Mouse (Mus musculus) G1E (cell line): ENCODE results near the gene Ccm2. TPM values are rescaled to one million over a fixed set of nuclear protein-coding genes. Genes with fewer than 3 reads are reported as not detected.
A peak's percentile ranks its signal among the peaks of the same experiment; 100 is the strongest.

Experiments used
- ATAC-seq: 2 replicates; pipeline ENCODE4 v1.8.0; 2016; ENCODE audit warnings: mild to moderate bottlenecking; ENCODE audit not compliant: insufficient number of reproducible peaks, poor library complexity, low FRiP score, severe bottlenecking; ENCODE audit errors: extremely low read depth
- DNase-seq: peaks from one replicate; pipeline ENCODE4 v3.0.0; 2012; ENCODE audit warnings: low spot score
- H3K27me3 ChIP-seq: 2 replicates; pipeline ENCODE4 v1.6.1; 2012; ENCODE audit warnings: mild to moderate bottlenecking, low read length, inconsistent platforms; ENCODE audit not compliant: insufficient read depth
- H3K36me3 ChIP-seq: replicated peaks from 2 replicates; pipeline ENCODE3; 2012; ENCODE audit warnings: mild to moderate bottlenecking, inconsistent platforms
- H3K4me1 ChIP-seq: 2 replicates; pipeline ENCODE4 v1.6.1; 2012; ENCODE audit warnings: low read depth, low read length, inconsistent platforms, mixed read lengths; ENCODE audit not compliant: insufficient read depth
- H3K4me3 ChIP-seq: 2 replicates; pipeline ENCODE4 v1.5.1; 2012; ENCODE audit warnings: low read depth, mild to moderate bottlenecking, inconsistent platforms, low read length, moderate library complexity, mixed read lengths
- H3K9me3 ChIP-seq: replicated peaks from 2 replicates; pipeline ENCODE4 v1.6.1; 2012; ENCODE audit warnings: inconsistent platforms
- CTCF ChIP-seq: IDR thresholded peaks from 2 replicates; pipeline ENCODE4 v1.5.1; 2012; ENCODE audit warnings: low read depth, low read length, inconsistent platforms, mixed read lengths
- GATA1 ChIP-seq: IDR thresholded peaks from 2 replicates; pipeline ENCODE4 v1.6.1; 2012; ENCODE audit warnings: borderline replicate concordance, low read length, inconsistent platforms, mixed read lengths
- GATA2 ChIP-seq: IDR thresholded peaks from 2 replicates; pipeline ENCODE4 v1.6.1; 2012; ENCODE audit warnings: low read depth, low read length, inconsistent platforms, borderline replicate concordance
- POLR2AphosphoS5 ChIP-seq: IDR thresholded peaks from 2 replicates; pipeline ENCODE4 v1.6.1; 2012; ENCODE audit warnings: low read depth, low read length, inconsistent platforms; ENCODE audit not compliant: insufficient replicate concordance
- TAL1 ChIP-seq: conservative IDR thresholded peaks from 2 replicates; pipeline ENCODE4 v1.6.1; 2012; ENCODE audit warnings: low read depth, low read length, inconsistent platforms, mixed read lengths
- polyA plus RNA-seq: library from polyadenylated mRNA; stranded (reverse); fragments of >175 nt; gene quantifications from 2 replicates; pipeline ENCODE4 v1.2.3, GENCODE M21; 2012
- total RNA-seq, 2 experiments: library from RNA; stranded (forward) in 1 of 2; stranded (reverse) in 1 of 2; fragments of 200-1000 nt in 1 of 2; fragments of >200 nt in 1 of 2; fragmentation: Nextera tagmentation in 1 of 2; gene quantifications; 2 replicates each; pipeline ENCODE4 v1.2.3; 2014 to 2017

Ccm2 gene
- total and polyA plus RNA-seq, 3 experiments, result 22.5 to 34.9 (median 32.1) TPM

DNA sequence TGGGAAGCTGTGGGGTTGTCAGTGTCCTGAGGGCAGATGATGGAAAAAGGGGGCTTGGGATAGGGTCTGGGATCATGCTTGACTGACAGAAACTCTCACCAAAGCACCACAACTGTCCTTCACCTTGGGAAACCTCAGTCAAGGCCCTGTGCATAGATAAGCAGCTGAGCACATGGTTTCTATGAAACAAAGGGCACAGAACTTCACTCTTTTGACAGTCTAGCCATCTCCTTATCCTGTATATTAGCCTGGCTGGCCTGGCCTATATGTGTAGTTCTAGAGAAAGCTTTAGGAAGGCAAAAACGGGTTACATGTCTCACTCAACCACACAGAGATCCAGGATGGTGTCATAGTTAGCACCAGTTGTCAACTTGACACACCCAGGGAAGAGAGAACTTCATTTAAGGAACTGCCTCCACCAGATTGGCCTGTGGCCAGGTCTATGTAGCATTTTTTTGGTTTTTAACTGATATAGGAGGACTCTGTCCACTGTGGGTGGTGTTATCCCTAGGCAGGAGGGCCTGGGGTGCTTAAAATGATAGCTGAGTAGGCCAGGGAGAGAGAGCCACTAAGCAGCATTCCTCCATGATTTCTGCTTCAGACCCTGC lies 38.3 kb upstream of the Ccm2 start:
- H3K36me3 ChIP-seq, result peaks cover 88% of the 10 kb centered on the region
- TF ChIP-seq GATA1 (no peak), GATA2 (no peak), CTCF (no peak), TAL1 (no peak), POLR2AphosphoS5 (no peak)
- DNase-seq (peak; percentile 2), ATAC-seq (no peak)
- H3K4me3 ChIP-seq, result no peak overlapping the region
- no peaks in the 10 kb centered on the region for H3K9me3 ChIP-seq
- peaks cover 42% of the 10 kb centered on the region for H3K4me1 ChIP-seq
- H3K27me3 ChIP-seq, result no peaks in the 10 kb centered on the region

DNA sequence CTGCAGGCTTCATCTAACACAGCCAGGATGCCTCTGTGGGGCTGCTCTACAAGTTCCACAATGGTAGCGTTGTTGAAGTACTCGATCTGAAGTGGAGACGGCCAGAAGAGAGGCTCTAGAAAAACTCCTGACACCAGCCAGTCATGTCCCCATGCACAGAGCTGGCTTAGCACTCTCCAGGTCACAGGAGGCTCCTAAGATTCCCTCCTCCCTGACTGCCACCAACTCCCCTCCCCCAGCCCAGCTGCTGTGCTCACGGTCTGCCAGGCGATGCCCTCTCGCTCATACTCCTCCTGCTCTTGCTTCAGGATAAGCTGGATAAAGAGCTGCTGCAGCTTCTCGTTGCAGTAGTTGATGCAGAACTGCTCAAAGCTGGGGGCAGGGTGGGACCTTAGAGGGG lies 31.9 kb upstream of the Ccm2 start:
- H3K36me3 ChIP-seq, result peaks cover 94% of the 10 kb centered on the region

DNA sequence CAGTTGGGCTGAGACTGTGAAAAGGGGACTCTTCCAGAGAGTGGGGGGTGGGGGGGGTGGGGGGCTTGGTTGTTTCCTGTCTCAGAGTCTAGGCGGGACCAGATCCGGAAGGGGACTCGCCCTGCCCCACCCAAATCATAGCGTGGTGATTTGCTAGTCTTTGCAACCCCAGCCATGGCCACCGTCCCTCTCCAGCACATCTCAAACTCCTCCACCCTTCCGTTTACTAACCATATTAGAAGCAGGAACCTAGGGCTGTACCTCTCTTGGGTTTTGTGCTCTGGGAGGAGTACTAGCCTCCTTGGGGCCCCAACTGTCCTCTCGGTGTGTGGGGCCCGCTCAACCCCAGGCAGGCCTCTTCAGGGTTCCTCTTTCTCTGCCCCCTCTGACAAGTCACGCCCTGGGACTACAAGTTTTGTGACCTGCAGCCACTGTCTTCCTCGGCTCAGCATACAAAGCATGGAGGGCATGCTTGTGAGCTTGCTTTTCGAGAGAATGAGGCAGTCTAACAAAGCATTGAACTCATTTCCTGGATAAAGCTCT lies 27.1 kb upstream of the Ccm2 start:
- DNase-seq (peak; percentile 84), ATAC-seq (peak; percentile 81)
- peak overlapping the region; percentile 73 for H3K4me3 ChIP-seq
- no peaks in the 10 kb centered on the region for H3K9me3 ChIP-seq
- H3K27me3 ChIP-seq, result no peaks in the 10 kb centered on the region; the same call in 1 of the 2 replicates
- TF ChIP-seq TAL1 (no peak), GATA1 (no peak), POLR2AphosphoS5 (no peak), GATA2 (no peak)
- H3K4me1 ChIP-seq, result peaks cover 74% of the 10 kb centered on the region
- peaks cover 57% of the 10 kb centered on the region for H3K36me3 ChIP-seq

More for the DNA sequence above, 31.9 kb upstream of the Ccm2 start:
- ATAC-seq (no peak), DNase-seq (peak; percentile 0)
- Histone ChIP-seq H3K4me3 (no peak overlapping the region), H3K9me3 (no peaks in the 10 kb centered on the region), H3K4me1 (peaks cover 68% of the 10 kb centered on the region), H3K27me3 (no peaks in the 10 kb centered on the region; the same call in 1 of the 2 replicates)
- no peak for TF ChIP-seq POLR2AphosphoS5
- TF ChIP-seq GATA1, result no peak
- no peak for TF ChIP-seq GATA2
- no peak for TF ChIP-seq TAL1
- TF ChIP-seq CTCF, result no peak

DNA sequence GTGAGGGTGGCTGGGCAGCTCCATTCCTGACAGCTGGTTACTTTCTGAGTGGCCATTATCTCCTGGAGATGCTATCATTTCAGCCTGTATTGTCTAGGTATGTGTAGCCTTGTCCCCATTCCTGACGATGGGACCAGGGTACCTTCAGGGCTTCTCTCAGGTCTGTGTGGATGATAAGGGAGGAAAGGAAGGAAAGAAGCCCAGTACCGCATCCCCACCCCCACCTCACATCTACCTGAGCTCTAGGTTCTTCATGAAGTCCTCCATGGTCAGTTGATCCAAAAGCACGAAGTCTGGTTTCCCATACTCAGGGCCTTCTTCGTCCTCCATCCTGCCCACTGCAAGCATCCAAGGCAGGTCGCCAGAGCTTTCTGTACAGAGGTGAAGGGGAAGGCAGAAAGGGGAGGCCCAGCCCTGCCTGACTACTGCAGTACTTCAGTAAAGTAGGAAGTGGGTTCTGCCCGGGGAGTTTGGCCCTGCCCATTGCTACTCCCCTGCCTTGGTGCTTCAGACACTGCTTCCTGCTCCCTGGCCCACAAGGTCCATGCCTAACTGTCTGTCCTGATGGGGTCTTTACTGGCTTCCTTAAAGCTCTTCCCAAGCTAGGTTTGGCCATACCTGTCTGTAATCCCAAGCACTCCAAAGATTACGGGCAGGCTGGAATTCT lies 26.0 kb upstream of the Ccm2 start, which contains the start of gene Myo1g:
Gene Myo1g (minus strand): TSS at position 459 of the 667 bp plus-strand sequence.
- TF ChIP-seq POLR2AphosphoS5, result no peak
- no peak for TF ChIP-seq GATA1
- TF ChIP-seq GATA2, result no peak
- no peak for TF ChIP-seq CTCF
- no peak for TF ChIP-seq TAL1
- Histone ChIP-seq H3K9me3 (no peaks in the 10 kb centered on the region), H3K36me3 (peaks cover 57% of the 10 kb centered on the region), H3K4me1 (peaks cover 76% of the 10 kb centered on the region), H3K4me3 (peak within 1 kb of the TSS; percentile 73), H3K27me3 (no peaks in the 10 kb centered on the region; the same call in 1 of the 2 replicates)
- ATAC-seq, result peak; percentile 67
- peak; percentile 60 for DNase-seq

DNA sequence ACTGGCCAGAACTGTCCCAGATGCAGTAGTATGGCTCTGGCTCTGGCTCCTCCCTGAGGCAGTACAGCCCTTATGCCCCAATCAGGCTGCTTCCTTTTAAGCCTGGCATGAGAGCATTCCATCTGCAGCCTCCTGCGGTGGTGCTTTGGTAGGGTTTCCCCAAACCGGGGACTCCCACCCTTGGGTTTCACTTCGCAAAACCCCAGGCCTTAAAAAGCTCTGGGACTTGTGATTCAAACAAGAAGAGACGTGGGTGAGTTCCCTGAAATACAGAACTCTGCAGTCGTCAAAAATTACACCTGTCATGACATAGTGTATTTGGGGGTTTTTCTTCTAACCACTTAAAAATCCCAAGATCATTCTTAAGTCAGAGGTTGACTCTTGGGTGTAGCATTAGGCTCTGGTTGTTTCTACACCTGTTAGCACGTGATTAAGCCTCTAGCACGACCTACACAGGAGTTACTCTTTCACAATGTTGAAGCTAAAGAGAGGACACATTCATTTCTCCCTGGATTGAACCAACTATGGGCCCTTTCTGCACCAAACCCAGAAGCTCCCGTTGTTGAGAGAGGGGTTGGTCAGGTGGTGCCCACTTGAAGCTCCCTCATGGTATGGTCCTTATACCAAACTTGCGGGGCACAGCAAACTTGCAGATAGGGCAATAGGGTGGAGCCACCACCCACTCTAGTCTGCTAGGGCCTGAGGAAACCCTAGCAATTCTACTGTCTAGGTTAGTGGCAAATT lies 23.7 kb upstream of the Ccm2 start:
- H3K4me3 ChIP-seq, result no peak overlapping the region
- DNase-seq (no peak), ATAC-seq (no peak)
- peaks cover 66% of the 10 kb centered on the region for H3K4me1 ChIP-seq
- peaks cover 44% of the 10 kb centered on the region for H3K36me3 ChIP-seq
- TF ChIP-seq CTCF (no peak), POLR2AphosphoS5 (peak; percentile 36; the same call in 1 of the 2 replicates)
- H3K9me3 ChIP-seq, result no peaks in the 10 kb centered on the region
- no peaks in the 10 kb centered on the region for H3K27me3 ChIP-seq

DNA sequence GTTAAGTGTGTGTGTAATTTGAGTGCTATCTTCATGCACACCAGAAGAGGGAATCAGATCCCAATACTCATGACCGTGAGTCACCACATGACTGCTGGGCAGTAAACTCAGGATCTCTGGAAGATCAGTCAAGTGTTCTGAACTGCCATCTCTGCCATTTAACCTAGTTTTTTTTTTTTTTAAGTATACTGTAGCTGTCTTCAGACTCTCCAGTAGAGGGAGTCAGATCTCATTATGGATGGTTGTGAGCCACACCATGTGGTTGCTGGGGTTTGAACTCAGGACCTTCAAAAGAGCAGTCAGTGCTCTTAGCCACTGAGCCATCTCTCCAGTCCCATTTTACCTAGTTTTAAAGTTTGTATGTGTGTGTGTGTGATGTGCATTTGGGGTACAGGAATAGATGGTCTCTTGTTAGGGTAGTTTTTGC lies 23.0 kb upstream of the Ccm2 start:
- Histone ChIP-seq H3K9me3 (no peaks in the 10 kb centered on the region), H3K27me3 (no peaks in the 10 kb centered on the region), H3K4me3 (no peak overlapping the region), H3K36me3 (peaks cover 38% of the 10 kb centered on the region), H3K4me1 (peaks cover 59% of the 10 kb centered on the region)
- TF ChIP-seq CTCF, result no peak
- TF ChIP-seq POLR2AphosphoS5, result no peak
- no peak for TF ChIP-seq TAL1
- no peak for TF ChIP-seq GATA1
- no peak for TF ChIP-seq GATA2
- no peak for ATAC-seq
- no peak for DNase-seq
